Mouse (Mus musculus) lung, adult 2 months (tissue): ENCODE data around the gene Ccar1. TPM values are rescaled to one million over a fixed set of nuclear protein-coding genes. Genes with fewer than 3 reads are reported as not detected.
A peak's percentile ranks its signal among the peaks of the same experiment; 100 is the strongest.
"Not testable (repeated sequence)": the region's sequence is repeated elsewhere in the genome, so short reads cannot be mapped to it uniquely, and the experiment has no call there.

Experiments
- DNase-seq: peaks from one replicate; pipeline ENCODE4 v3.0.0; 2022
- H3K4me1 ChIP-seq: fragments of 200-500 bp; 2 replicates; pipeline ENCODE4 v1.6.1; 2011; ENCODE audit warnings: low read length; ENCODE audit not compliant: control insufficient read depth, insufficient read depth
- H3K4me3 ChIP-seq: fragments of 200-500 bp; replicated peaks from 2 replicates; pipeline ENCODE3; 2011; ENCODE audit warnings: low read depth, mild to moderate bottlenecking, control low read depth, low read length; ENCODE audit errors: extremely low read depth
- CTCF ChIP-seq: fragments of 200-500 bp; IDR thresholded peaks from 2 replicates; pipeline ENCODE4 v1.5.1; 2011; ENCODE audit warnings: mild to moderate bottlenecking, low read length, control low read depth; ENCODE audit not compliant: insufficient read depth
- POLR2A ChIP-seq: fragments of 200-500 bp; IDR thresholded peaks from 2 replicates; pipeline ENCODE4 v1.6.1; 2011; ENCODE audit warnings: low read depth, mild to moderate bottlenecking, control low read depth, low read length, borderline replicate concordance; ENCODE audit errors: extremely low read depth
- WGBS: fragments of 180-500 bp; shearing (Covaris S2); methylation state at CpG from one replicate; pipeline ENCODE4 v1.1.7; 2018; 5-methylcytosine and 5-hydroxymethylcytosine counted together
- polyA plus RNA-seq: library from polyadenylated mRNA; depleted of rRNA; stranded (reverse); fragments of >200 nt; gene quantifications from 2 replicates; pipeline ENCODE4 v1.2.3, GENCODE M21; 2012

The Ccar1 gene
- polyA plus RNA-seq, 1 experiment = 30.9 TPM

DNA sequence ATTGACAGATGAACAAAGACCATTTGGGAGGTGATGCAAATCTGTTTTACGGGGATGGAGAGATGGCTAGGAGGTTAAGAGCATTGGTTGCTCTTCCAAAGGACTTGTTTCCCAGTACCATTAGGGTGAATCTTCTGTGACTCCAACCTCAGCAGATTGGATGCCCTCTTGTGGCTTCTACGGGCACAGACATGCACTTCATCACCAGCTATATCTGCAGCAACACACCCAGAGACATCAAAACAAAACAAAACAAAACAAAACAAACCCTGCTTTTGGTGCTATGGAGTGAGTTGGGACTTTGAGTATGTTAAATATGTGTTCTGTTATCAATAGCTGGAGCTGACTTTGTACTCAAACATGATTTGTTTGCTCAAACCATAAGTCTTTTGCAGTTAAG lies 12.0 kb upstream of the Ccar1 start:
- no peak for DNase-seq

DNA sequence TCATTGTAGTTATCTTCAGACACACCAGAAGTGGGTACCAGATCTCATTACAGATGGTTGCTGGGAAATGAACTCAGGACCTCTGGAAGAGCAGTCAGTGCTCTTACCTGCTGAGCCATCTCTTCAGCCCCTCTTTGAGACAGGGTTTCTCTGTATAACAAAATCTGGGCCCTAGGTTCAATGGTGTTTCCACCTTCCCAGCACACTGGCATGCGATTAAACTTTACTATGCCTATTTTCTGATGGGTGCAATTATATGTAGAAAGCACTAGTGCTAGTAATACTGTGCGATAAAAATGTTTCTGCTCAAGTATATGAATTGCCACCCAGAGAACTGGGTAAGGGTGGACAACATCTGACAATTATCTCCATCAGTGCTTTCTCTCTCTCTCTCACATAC lies 11.2 kb upstream of the Ccar1 start:
- no peak overlapping the region for H3K4me3 ChIP-seq
- TF ChIP-seq POLR2A (no peak), CTCF (no peak)
- WGBS = 100% methylated on average over 2 of the region's 2 CpGs
- H3K4me1 ChIP-seq = no peaks in the 10 kb centered on the region
- no peak for DNase-seq

More for the DNA sequence above, 12.0 kb upstream of the Ccar1 start:
- TF ChIP-seq CTCF (0 out of 2 replicates have a peak, but pooled peaks have one; percentile 24), POLR2A (no peak)
- Histone ChIP-seq H3K4me1 (no peaks in the 10 kb centered on the region), H3K4me3 (no peak overlapping the region)
- 86% methylated on average over 2 of the region's 2 CpGs for WGBS

DNA sequence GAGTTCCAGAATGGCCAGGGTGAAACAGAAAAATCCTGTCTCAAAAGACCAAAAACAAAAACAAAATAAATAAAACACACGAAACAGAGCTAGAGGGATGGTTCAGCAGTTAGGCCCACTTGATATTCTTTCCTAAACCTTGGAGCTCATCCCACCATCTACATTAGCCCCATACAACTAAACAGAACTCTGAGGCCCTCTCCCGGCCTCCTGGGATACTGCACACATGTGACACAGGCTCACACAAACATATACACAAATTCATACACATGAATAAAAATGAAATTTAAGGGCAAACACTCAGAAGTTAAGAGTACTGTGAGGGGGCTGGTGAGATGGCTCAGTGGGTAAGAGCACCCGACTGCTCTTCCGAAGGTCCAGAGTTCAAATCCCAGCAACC lies 2.1 kb upstream of the Ccar1 start:
- no peak overlapping the region for H3K4me3 ChIP-seq
- no peak for TF ChIP-seq POLR2A
- H3K4me1 ChIP-seq = no peaks in the 10 kb centered on the region; the same call in 1 of the 2 replicates
- WGBS = 97% methylated on average over 4 of the region's 4 CpGs
- no peak for DNase-seq

DNA sequence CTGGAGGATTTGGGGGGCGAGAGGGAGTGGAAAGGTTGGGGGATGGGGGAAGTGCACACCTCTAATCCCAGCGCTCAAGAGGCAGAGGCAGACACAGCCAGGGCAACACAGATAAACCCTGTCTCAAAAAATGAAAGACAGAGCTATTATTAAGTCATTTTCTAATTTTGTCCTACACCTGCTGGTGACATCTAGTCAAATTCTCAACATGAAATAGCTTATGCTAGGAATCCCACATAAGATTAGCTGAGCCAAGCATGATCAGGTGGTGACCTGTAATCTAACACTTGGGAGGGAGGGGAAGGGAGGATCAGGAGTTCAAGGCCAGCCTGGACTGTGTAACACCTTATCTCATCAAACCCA lies 986 bp upstream of the Ccar1 start:
- 43% methylated on average over 2 of the region's 2 CpGs for WGBS
- peaks cover under 1% of the 10 kb centered on the region for H3K4me1 ChIP-seq
- DNase-seq = no peak
- TF ChIP-seq CTCF (no peak), POLR2A (no peak)
- peak overlapping the region; percentile 66 for H3K4me3 ChIP-seq

DNA sequence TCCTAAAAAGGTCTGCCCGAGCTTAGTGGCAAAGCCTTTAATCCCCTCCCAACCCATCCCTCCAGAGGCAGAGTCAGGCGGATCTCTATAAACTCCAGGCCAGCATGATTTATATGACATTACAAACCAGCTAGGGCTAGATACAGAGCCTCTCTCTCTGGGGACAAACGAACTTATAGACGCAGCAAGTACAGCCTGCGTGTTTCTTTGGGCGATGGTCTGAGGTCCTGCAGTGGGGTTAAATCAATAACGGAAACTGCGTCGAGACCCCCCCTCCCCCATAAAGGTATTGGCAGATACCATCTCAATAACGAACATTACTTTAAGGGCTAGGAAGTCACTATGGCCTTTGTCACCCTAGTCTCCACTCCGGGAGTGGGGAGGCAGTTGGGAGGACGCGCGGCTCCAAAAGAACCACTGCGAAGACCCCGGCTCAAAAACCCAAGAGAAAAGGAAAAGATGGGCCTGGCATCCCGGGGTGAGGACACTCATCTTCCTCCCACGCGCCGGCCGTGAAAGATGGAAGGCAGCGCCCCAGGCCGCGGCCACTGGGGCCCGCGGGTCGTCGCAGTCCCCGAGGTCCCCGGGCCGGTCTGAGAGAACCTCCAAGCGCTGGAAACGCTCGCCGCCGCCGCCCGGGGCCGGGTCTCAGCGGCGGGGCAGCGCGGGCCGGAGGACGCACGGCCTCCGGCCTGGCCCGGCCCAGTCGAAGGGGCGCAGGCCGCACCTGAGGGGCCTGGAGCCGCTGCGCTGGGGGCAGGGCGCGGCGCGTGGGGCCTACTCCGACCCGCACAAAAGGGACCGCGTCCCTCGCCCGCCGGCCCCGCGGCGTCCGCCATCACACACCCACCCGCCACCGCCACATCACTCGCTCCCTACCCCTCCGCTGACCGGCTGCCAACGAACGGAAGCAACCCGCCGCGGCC lies 572 bp downstream of the Ccar1 start:
- 1% methylated on average over 75 of the region's 78 CpGs for WGBS
- peak overlapping the region; percentile 93 for H3K4me3 ChIP-seq
- no peak for TF ChIP-seq CTCF
- TF ChIP-seq POLR2A = no peak
- peaks cover 2% of the 10 kb centered on the region for H3K4me1 ChIP-seq
- DNase-seq = no peak

DNA sequence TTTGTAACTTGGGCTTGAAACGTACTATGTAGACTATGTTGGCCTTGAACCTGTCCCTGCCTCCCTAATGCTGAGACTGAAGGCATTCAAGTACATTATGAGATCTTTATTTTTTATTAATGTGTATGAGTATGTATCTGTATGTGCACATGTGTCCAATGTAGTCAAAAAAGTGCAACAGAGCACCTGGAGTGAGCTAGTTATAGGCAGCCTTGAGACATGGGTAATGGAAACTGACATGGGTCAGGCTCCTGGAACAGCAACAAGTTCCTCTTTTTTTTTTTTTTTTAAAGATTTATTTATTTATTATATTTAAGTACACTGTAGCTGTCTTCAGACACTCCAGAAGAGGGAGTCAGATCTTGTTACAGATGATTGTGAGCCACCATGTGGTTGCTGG lies 10.3 kb downstream of the Ccar1 start:
- not testable (repeated sequence) for H3K4me1 ChIP-seq, H3K4me3 ChIP-seq, DNase-seq
- 77% methylated on average over 1 of the region's 1 CpGs for WGBS

DNA sequence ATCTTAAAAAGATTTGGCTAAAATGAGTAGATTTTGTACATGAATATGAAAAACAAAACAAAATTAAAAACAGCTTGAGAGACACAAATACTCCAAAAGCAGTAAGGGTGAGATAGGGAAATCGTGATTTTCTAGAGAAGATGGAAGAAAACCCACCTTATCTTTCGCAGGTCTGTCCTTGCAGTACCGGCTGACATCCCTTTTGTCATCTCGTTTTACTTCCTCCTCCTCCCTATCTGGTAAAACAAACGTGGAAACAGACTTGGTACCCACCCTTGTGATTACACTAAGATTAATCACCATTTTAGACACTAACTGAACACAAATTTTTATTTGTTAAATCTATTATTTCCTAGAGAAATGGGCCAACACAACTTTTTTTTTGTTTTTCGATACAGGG lies 41.3 kb downstream of the Ccar1 start:
- 70% methylated on average over 6 of the region's 6 CpGs for WGBS

DNA sequence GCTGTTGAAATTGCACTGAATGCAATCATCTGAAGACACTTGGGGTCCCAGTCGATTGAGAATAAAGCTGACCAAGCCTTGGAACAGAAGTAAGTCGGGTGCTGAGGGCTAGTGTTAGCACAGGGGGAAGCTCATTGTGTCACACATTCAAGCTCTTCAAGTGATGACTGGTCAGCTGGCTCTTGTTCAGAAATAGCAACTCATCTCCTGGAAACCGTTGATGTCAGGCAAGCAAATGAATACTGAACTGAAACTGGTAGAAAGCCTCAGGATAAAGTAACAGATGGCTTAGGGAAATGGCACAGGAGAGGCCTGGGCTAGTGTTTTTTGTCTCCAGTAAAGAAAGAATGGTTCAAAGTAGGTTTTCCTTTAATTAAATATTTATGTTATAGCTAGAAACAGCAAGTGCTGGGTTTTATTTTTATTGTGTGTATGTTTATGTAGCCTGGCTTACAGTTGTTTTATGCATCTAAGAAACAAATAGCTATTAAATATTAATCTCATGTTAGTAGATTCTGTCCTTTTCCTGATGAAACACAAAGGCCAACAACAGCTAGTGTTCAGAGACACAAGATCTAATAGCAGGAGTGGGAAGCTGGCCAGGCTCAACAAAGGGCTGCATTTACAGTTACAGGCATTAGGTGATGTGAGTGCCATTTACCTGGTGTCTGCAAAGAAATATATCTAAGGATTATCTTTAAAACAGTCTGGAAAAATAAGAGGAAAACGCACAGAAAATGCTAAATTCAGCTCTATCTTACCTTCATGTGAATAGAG lies 51.9 kb downstream of the Ccar1 start:
- no peaks in the 10 kb centered on the region for H3K4me1 ChIP-seq
- no peak overlapping the region for H3K4me3 ChIP-seq
- TF ChIP-seq CTCF = no peak
- TF ChIP-seq POLR2A = no peak
- WGBS = 62% methylated on average over 4 of the region's 4 CpGs
- no peak for DNase-seq

More for the DNA sequence above, 41.3 kb downstream of the Ccar1 start:
- Histone ChIP-seq H3K4me3 (no peak overlapping the region), H3K4me1 (no peaks in the 10 kb centered on the region)
- no peak for DNase-seq
- TF ChIP-seq CTCF (no peak), POLR2A (no peak)

DNA sequence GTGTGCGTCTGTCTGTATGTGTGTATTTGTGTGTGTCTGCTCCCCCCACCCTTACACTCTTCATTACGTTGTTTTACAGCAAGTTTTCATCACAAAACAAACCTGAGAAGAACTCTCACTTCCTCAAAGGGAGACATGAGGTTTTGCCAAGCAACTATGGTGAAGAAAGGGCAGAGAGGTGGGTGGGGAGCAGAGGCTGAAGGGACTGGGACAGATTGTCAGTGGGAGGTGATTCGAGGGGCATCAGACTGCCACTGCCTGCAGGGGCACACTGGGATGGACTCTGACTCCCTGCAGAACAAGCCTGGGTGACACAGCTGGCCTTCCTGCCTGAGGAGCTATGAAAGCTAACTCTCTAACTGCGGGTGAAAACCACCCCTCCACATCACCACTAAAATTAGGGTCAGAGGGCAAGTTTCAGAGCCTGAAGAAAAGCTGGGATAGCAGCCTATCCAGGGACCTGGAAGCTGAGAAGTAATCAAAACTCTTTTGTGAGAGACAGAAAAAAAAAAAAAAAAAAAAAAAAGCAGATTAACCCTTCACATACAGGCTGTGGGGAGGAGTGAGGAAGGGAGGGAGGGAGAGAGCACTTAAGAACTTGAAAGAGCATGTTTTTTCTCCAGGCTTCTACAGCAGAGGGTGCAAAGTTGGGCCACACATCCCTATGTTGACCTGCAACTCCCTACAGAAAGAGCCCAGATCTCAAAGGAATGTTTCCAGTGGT lies 55.0 kb downstream of the Ccar1 start:
- TF ChIP-seq CTCF = no peak
- TF ChIP-seq POLR2A = no peak
- Histone ChIP-seq H3K4me1 (no peaks in the 10 kb centered on the region), H3K4me3 (no peak overlapping the region)
- WGBS = 43% methylated on average over 4 of the region's 4 CpGs
- DNase-seq = no peak
